Mouse (Mus musculus) testis, adult 2 months (tissue): ENCODE measurements around the gene Rnf26. TPM values are rescaled to one million over a fixed set of nuclear protein-coding genes. Genes with fewer than 3 reads are reported as not detected.

Experiments
- H3K27ac ChIP-seq: fragments of 200-500 bp; 2 replicates; pipeline ENCODE4 v1.5.1; 2012; ENCODE audit warnings: low read depth, low read length; ENCODE audit not compliant: control insufficient read depth, insufficient read depth
- H3K27me3 ChIP-seq: fragments of 200-500 bp; 2 replicates; pipeline ENCODE4 v1.6.1; 2012; ENCODE audit warnings: mild to moderate bottlenecking, low read length, moderate library complexity; ENCODE audit not compliant: control insufficient read depth, insufficient read depth
- H3K36me3 ChIP-seq: fragments of 200-500 bp; 2 replicates; pipeline ENCODE4 v1.6.1; 2012; ENCODE audit warnings: mild to moderate bottlenecking, low read length; ENCODE audit not compliant: control insufficient read depth, insufficient read depth
- H3K4me1 ChIP-seq: fragments of 200-500 bp; 2 replicates; pipeline ENCODE4 v1.6.1; 2012; ENCODE audit warnings: low read length; ENCODE audit not compliant: control insufficient read depth, insufficient read depth
- H3K4me3 ChIP-seq: fragments of 200-500 bp; 2 replicates; pipeline ENCODE4 v1.5.1; 2012; ENCODE audit warnings: low read depth, mild to moderate bottlenecking, low read length, moderate library complexity, mixed read lengths; ENCODE audit not compliant: control insufficient read depth
- CTCF ChIP-seq: fragments of 200-500 bp; IDR thresholded peaks from 2 replicates; pipeline ENCODE4 v1.5.1; 2012; ENCODE audit warnings: low read depth, mild to moderate bottlenecking, inconsistent platforms, low read length, moderate library complexity; ENCODE audit not compliant: control insufficient read depth, insufficient read depth, insufficient replicate concordance
- POLR2A ChIP-seq: fragments of 200-500 bp; IDR thresholded peaks from 2 replicates; pipeline ENCODE4 v1.6.1; 2012; ENCODE audit warnings: low read depth, mild to moderate bottlenecking, inconsistent platforms, low read length, moderate library complexity; ENCODE audit not compliant: control insufficient read depth
- polyA plus RNA-seq: library from polyadenylated mRNA; depleted of rRNA; stranded (reverse); fragments of >200 nt; gene quantifications from 2 replicates; pipeline ENCODE4 v1.2.3, GENCODE M21; 2012

The Rnf26 gene
- polyA plus RNA-seq, 1 experiment = 37.5 TPM

GRCm38 (mm10) chr9:44137846-44138245 lies 24.5 kb upstream of the Rnf26 start:
- H3K4me3 ChIP-seq = no peak overlapping the region
- H3K27ac ChIP-seq = no peak overlapping the region
- peaks cover 20% of the 10 kb centered on the region for H3K4me1 ChIP-seq
- H3K36me3 ChIP-seq = no peaks in the 10 kb centered on the region
- TF ChIP-seq POLR2A (no peak), CTCF (no peak)
- no peaks in the 10 kb centered on the region for H3K27me3 ChIP-seq

- H3K27ac ChIP-seq = peak overlapping the region; percentile 35
These were observed 22.6 kb upstream of the Rnf26 start for GRCm38 (mm10) chr9:44135731-44136411.

GRCm38 (mm10) chr9:44134851-44135730 lies 21.8 kb upstream of the Rnf26 start:
- H3K36me3 ChIP-seq = no peaks in the 10 kb centered on the region
- no peak for TF ChIP-seq POLR2A
- no peak for TF ChIP-seq CTCF
- H3K4me1 ChIP-seq = peaks cover 29% of the 10 kb centered on the region
- H3K4me3 ChIP-seq = peak overlapping the region; percentile 86
- H3K27me3 ChIP-seq = no peaks in the 10 kb centered on the region
- H3K27ac ChIP-seq = peak overlapping the region; percentile 35

More at GRCm38 (mm10) chr9:44135731-44136411, 22.6 kb upstream of the Rnf26 start:
- Histone ChIP-seq H3K4me3 (peak overlapping the region; percentile 86), H3K4me1 (peaks cover 23% of the 10 kb centered on the region), H3K36me3 (no peaks in the 10 kb centered on the region), H3K27me3 (no peaks in the 10 kb centered on the region)
- TF ChIP-seq CTCF (no peak), POLR2A (no peak)

GRCm38 (mm10) chr9:44134101-44134850 lies 21.0 kb upstream of the Rnf26 start, which contains the start of gene Mcam:
Gene Mcam, plus strand, starts transcription at chr9:44134469.
- H3K36me3 ChIP-seq = no peaks in the 10 kb centered on the region
- H3K27me3 ChIP-seq = no peaks in the 10 kb centered on the region
- H3K27ac ChIP-seq = peak within 1 kb of the TSS; percentile 56
- H3K4me3 ChIP-seq = peak within 1 kb of the TSS; percentile 86
- peaks cover 36% of the 10 kb centered on the region for H3K4me1 ChIP-seq
- TF ChIP-seq CTCF (no peak), POLR2A (peak; percentile 29; the same call in 1 of the 2 replicates)

GRCm38 (mm10) chr9:44133287-44133686 lies 20.0 kb upstream of the Rnf26 start:
- no peak for TF ChIP-seq POLR2A
- TF ChIP-seq CTCF = no peak
- no peaks in the 10 kb centered on the region for H3K27me3 ChIP-seq
- peaks cover 36% of the 10 kb centered on the region for H3K4me1 ChIP-seq
- peak overlapping the region; percentile 56; the same call in 1 of the 2 replicates for H3K27ac ChIP-seq
- no peak overlapping the region for H3K4me3 ChIP-seq
- no peaks in the 10 kb centered on the region for H3K36me3 ChIP-seq

- Histone ChIP-seq H3K27ac (no peak overlapping the region), H3K36me3 (no peaks in the 10 kb centered on the region), H3K4me3 (no peak overlapping the region), H3K27me3 (no peaks in the 10 kb centered on the region), H3K4me1 (peaks cover 36% of the 10 kb centered on the region)
- TF ChIP-seq POLR2A = no peak
- TF ChIP-seq CTCF = no peak
These were observed 18.9 kb upstream of the Rnf26 start for GRCm38 (mm10) chr9:44132200-44132599.
